Mouse (Mus musculus) small intestine, adult 2 months (tissue): ENCODE measurements at regions not wholly inside any gene's neighbourhood (a gene's known extent, or its start where the extent isn't known, plus 50 kb on each side); places are given as distances from the start of the nearest gene placed in this dataset.

Source experiments
- CTCF ChIP-seq: fragments of 200-500 bp; IDR thresholded peaks from 2 replicates; pipeline ENCODE4 v1.5.1; 2012; ENCODE audit warnings: low read depth, mild to moderate bottlenecking, control low read depth, inconsistent platforms, low read length, moderate library complexity, mixed read lengths; ENCODE audit not compliant: insufficient replicate concordance, insufficient read length; ENCODE audit errors: extremely low read depth
- POLR2A ChIP-seq: fragments of 200-500 bp; IDR thresholded peaks from 2 replicates; pipeline ENCODE4 v1.6.1; 2012; ENCODE audit warnings: low read depth, mild to moderate bottlenecking, control low read depth, inconsistent platforms, low read length, moderate library complexity

DNA sequence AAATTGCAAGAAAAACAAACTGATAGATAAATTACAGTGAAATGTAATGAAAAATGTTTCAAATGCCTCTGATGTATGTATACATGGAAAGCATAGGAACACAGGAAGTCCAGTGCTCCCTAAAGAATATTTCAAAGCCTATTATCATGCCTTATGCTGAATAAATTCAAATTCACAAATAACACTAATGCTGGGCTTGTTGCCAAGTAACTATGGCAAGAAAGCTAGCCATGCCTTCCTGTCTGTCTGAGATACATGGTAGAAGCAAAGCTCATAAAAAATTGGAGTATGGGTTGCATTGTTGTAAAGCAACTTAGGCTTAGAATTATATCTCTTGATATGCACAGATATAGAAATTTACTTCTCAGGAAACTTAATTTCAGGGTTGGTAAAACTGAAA lies 315.8 kb upstream of the Klf6 start:
- TF ChIP-seq POLR2A, result no peak
- no peak for TF ChIP-seq CTCF
